Mouse (Mus musculus) ES-E14 (cell line): Measurements from ENCODE around the gene Rbfox3.

Experiments
- CHD2 ChIP-seq: IDR thresholded peaks from 2 replicates; pipeline ENCODE4 v1.6.1; 2014; ENCODE audit warnings: mild to moderate bottlenecking, low read depth, low read length, inconsistent platforms
- HCFC1 ChIP-seq: IDR thresholded peaks from 2 replicates; pipeline ENCODE4 v1.6.1; 2012; ENCODE audit warnings: low read length, inconsistent platforms, borderline replicate concordance; ENCODE audit not compliant: insufficient read depth
- MAFK ChIP-seq: IDR thresholded peaks from 2 replicates; pipeline ENCODE4 v1.6.1; 2014; ENCODE audit warnings: mild to moderate bottlenecking, low read depth, low read length, inconsistent platforms; ENCODE audit not compliant: insufficient read depth
- ZNF384 ChIP-seq: IDR thresholded peaks from 2 replicates; pipeline ENCODE4 v1.6.1; 2012; ENCODE audit warnings: low read depth, low read length, inconsistent platforms

- no peak for TF ChIP-seq CHD2
- TF ChIP-seq MAFK = no peak
- no peak for TF ChIP-seq HCFC1
- no peak for TF ChIP-seq ZNF384
Measured at GRCm38 (mm10) chr11:118551705-118552104, 359.7 kb downstream of the Rbfox3 start.
